Mouse (Mus musculus): ENCODE measurements around the gene Farsb.

The Farsb gene

DNA sequence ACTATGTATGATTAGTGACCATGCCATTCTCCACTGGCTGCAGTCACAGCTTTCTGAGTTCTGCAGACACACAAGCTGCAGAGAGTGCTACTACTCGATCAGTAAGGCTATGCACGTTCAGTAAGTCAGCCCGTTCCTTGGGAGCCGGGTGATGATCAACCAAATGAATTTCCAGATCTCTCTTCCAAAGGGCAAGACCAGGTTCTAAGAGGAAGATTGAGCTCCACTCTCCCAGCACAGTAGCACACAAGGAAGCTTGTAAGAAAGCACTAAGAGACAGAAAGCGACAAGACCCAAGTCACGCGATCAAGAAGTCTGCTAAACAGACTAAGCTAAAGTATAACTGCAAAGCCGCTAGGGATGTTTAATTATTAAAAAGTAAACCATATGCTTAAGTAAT lies 48.0 kb downstream of the Farsb start:
- TF ChIP-seq GATA4 (IDR thresholded peaks at IDR 0.05; ENCODE audit: insufficient replicate concordance, low read length), result no peak

DNA sequence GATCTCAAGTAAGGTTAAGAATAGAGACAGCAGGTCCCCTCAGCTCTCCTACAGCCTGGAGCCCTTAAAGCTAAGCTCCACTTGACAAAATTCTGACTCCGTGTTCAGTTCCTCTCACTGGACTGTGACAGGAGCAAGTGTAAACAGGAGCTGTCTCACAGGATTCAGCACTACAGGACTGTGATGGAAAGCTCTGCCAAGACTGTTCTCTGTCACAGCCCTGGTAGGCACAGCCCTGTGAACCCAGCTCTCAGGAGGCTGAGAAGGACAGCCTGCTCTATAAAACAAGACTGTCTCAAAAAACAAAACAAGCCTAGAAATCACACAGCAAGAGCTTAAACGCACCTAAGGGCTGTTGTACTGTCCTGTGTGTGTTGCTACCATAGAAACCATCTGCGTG lies 51.5 kb downstream of the Farsb start:
- TF ChIP-seq GATA4 (IDR thresholded peaks at IDR 0.05; ENCODE audit: insufficient replicate concordance, low read length), result no peak

DNA sequence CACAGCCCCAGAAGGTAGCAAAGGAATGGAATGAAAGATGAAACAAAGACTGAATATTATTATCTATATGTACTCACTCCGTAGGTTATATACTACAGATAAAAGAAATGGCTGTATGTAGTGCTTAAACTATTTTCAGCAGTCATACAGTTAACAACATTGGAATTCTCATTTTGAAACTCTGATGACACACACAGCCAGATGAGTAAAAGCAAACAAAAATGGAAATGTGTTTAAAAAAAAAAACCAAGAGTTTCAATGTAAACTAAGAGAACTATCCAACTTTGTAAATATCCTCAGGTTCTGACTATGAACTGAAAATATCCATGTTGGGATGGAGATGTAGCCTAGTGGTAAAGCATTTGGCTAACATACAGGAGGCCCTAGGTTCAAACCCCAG lies 52.3 kb downstream of the Farsb start:
- no peak for TF ChIP-seq GATA4 (IDR thresholded peaks at IDR 0.05; ENCODE audit: insufficient replicate concordance, low read length)

DNA sequence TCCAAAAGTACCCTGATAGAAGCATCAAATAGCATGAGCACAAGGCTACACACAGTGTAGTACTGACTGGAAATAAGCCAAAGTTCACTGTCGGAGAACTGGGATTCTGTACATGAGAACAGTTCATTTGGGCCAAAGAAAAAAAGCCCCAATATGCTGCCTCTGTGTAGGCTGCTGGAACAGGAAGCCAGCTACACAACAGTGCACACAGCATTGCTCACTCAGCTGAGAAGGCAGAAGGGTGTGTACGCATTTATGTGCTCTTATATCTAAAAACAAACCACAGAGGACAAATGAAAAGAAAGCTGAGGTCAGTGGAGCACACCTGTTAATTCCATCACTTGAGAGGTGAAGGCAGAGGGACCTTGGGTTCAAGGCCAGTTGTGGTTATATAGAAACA lies 52.7 kb downstream of the Farsb start:
- TF ChIP-seq GATA4 (IDR thresholded peaks at IDR 0.05; ENCODE audit: insufficient replicate concordance, low read length), result no peak

DNA sequence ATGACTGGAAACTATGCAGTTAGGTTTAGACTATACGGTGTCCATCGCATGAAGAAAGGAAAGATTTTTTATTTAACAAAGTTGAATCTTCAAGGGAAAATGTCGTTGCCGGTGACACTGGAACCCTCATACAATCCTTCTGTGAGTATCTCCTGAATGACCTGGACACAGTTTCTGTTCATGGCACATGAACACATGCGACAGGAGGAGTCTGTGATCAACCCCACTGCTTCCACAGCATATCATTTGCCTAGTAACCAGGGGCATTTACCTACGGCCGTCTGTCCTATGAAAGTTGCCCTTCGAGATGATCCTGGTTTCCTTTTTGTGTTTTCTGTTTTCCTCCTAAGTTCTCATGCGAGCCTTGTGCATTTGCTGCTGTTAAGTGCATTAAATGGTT lies 55.2 kb downstream of the Farsb start:
- no peak for TF ChIP-seq GATA4 (IDR thresholded peaks at IDR 0.05; ENCODE audit: insufficient replicate concordance, low read length)

DNA sequence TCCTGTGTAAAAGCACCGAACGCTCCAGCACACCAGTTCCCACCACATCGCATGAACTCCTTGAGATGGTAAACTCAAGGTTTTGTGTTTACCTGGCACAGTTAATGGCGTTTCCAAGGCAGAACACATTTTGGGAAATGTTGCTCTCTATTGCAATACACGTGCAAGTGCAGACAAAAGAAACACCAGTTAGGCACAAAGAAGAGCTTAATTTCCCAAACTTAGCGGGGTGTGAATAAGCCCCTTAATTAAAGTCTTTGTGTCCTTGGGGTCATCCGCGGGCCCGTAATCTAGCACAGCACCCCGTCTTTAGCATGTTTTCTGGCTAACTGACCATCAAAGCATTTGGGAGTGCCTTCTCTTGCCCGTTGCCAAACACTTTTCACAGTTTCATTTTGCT lies 59.8 kb downstream of the Farsb start:
- TF ChIP-seq GATA4 (IDR thresholded peaks at IDR 0.05; ENCODE audit: insufficient replicate concordance, low read length), result no peak

DNA sequence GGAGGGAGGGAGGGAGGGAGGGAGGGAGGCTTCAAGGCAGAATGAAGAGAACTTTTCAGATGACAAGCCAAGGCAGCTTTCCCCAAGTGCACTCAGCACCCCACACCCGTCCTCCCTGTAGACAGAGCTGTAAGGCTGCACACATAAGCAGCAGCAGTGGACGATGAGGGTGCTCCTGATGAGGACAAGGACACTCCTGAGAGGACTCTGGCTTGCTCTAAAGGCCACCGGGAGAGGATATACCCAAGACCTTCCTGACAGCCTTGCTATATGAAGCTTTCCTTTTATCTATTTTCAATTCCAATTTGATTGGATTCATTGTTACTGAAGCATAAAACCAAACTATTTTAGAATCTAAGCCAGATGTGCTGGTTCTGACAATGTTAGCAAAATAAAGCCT lies 61.9 kb downstream of the Farsb start:
- no peak for TF ChIP-seq GATA4 (IDR thresholded peaks at IDR 0.05; ENCODE audit: insufficient replicate concordance, low read length)

DNA sequence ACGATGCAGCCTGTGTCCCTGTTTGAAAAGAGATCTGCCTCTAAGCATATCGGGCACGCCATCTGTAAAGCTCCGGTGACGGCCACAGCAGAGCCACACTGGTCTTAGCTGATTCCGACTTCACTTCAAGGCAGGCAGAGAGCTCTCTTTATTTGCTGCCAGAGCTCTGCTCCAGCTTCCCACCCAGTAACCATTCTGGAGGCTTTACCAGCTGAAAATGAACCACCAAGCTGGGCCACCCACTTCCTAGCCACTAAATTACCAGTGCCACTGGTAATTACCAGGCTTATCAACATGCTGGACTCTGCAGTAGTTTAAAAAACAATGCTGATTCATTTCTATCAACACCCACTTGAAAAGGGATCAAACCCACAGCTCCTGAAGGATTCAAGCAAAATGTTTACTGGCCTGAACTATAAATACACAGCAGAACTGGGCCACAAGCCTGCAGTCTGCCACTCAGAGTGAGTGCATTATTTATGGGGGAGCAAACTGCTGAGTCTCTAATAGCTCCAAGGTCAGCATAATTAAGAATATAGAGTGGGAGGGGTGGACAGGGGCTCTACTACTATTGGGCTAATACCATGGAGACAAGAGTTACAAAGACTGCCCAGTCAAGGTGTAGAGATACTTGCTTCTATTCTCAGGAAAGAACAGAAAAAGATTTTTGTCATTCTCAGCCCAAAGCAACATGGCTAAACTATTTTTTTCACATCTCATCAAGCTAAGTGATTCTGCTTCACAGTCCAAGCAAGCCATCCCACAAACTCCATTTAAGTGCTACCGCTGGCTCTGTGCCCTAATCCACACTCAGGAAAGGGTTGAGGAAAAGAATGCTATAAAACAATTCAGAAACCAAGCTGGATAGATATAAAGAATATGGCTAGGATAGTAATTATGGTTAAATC lies 62.6 kb downstream of the Farsb start:
- TF ChIP-seq GATA4 (IDR thresholded peaks at IDR 0.05; ENCODE audit: insufficient replicate concordance, low read length), result no peak

DNA sequence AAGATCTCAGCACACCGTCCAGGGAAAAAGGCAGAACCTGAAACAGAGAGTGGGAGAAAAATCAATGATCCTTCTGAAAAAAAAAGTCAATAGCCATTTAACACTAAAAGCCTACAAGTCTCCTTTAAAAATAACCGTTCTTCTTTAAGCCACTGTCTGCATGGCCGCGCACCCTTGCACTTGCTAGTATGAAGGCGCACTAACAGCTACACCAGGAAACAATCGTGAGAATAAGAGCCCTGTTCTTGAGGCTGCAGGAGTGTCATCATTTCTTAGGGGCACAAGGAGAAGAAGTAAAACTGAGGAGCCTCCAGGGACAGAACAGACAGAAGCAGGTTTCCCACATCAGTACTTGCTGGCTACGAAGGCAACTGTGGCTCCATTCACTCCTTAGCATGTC lies 63.4 kb downstream of the Farsb start:
- TF ChIP-seq GATA4 (IDR thresholded peaks at IDR 0.05; ENCODE audit: insufficient replicate concordance, low read length), result no peak

DNA sequence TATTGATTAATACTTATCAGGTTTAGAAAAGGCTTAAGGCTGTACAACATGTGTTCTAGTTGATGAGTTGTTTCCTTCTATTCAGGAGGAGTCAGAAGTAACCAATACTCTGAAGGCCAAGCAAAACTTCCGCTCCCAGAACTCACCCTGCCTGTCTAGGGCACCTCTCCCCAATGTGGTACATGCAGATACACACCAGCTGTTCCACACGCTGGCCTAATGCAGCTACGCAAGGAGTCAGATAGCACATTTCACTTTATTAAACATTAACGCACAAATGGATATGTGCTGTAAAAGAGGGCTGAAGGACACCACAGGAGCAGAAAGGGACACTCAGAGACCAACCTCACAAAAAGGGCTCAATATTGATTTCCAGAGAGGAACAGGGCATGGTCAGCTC lies 63.8 kb downstream of the Farsb start:
- no peak for TF ChIP-seq GATA4 (IDR thresholded peaks at IDR 0.05; ENCODE audit: insufficient replicate concordance, low read length)

DNA sequence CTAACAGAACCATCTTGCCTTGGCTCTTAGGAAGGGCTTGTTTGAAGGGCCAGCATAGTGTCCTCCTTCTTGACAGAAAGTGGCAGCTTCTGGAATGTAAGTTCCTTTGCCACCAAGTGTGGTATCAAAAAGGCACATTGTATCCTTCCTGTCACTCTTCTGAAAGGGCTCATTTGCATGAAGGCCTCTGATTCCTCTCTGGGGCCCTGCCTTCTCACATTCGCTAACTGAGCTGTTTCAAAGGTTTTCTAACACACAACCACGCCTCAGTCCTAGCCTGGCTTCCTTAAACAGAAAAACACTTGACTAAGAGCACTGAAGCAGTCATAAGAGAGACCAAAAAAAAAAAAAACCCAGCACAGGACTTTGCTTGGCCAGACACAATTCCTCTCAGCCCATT lies 66.1 kb downstream of the Farsb start:
- no peak for TF ChIP-seq GATA4 (IDR thresholded peaks at IDR 0.05; ENCODE audit: insufficient replicate concordance, low read length)

DNA sequence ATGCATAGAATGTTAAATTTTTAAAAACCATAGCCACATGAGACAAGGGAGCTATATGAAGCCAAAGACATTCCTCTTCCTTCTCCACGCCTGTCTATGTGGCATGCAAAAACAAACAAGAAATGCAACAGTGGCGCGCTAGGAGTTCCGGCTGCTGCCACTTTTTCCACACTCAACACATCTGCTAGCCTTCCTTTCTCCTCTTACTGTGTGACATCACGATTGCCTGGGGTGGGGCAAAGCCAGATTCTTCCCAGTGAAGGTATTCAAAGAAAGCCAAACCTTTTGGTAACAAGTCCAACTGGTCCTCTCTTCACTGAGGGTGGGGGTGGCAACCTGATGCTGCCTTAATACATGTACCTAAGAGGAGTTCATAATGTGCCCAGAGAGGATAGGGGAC lies 66.9 kb downstream of the Farsb start:
- TF ChIP-seq GATA4 (IDR thresholded peaks at IDR 0.05; ENCODE audit: insufficient replicate concordance, low read length), result no peak

DNA sequence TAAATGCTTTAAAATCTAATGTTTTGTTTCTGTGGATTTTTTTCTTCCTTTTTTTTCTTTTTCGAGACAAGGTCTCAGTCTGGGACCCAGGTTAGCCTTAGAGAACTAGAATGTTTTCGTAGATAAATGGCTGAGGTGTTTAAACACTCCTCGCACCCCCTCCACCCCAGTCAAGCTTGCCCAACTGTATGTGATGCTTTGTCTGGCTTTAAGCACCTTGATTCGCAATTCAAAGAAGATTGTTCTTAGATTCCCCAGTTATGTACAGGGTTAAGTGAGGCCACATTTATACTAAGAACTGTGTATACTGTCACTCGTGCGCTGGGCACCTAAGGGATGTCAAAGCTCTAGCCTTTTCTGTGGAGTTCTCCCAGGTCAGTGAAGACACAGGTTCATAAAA lies 68.4 kb downstream of the Farsb start:
- TF ChIP-seq GATA4 (IDR thresholded peaks at IDR 0.05; ENCODE audit: insufficient replicate concordance, low read length), result no peak

DNA sequence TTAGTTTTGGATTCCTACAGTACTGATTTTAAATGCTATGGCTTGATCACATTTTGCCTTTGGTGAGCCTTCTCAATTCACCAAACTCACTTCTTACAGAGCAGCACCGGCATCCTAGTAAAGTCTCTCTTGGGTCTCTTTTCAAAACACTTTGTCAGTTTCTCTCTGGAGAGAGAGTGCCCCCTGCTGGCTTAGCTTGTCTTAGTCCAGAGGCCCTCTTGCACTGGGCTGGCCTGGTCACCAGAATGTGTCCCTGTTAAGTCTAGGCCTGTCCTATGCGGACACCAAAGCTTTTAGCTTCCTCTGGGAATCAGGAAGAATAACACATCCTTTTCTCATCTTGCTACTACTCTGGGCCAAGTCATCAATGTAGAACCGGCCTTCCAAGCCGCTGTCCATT lies 69.1 kb downstream of the Farsb start:
- TF ChIP-seq GATA4 (IDR thresholded peaks at IDR 0.05; ENCODE audit: insufficient replicate concordance, low read length), result no peak

DNA sequence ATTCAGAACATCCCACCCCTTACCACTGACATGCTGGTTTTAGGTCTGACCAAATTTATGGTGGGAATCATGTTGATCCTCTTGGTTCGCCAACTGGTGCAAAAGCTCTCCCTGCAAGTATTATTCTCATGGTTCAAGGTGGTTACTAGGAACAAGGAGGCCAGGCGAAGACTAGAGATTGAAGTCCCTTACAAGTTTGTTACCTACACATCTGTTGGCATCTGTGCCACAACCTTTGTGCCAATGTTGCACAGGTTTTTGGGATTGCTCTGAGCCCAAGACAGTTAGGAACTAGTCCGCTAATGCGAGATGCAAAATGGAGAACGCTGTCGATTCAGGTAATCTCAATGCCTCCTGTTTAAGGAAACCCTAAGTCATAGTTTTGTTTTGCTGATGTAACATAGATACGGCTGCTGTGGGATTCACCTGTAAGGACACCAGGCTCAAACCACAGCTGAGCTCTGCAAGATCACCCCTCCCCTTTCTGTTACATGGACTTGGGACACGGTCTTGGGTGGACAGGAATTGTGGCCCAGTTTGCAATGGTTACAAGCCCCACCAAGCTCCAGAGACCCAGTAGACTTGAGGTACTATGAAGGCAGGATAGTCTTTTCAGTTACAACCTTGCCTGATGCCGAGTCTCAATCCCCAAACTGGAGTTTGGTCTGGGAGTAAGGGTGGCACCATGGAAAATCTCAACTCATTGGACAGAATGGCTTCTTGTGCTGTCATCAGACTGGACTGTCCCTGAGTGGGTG lies 71.4 kb downstream of the Farsb start:
- TF ChIP-seq GATA4 (IDR thresholded peaks at IDR 0.05; ENCODE audit: insufficient replicate concordance, low read length), result no peak

DNA sequence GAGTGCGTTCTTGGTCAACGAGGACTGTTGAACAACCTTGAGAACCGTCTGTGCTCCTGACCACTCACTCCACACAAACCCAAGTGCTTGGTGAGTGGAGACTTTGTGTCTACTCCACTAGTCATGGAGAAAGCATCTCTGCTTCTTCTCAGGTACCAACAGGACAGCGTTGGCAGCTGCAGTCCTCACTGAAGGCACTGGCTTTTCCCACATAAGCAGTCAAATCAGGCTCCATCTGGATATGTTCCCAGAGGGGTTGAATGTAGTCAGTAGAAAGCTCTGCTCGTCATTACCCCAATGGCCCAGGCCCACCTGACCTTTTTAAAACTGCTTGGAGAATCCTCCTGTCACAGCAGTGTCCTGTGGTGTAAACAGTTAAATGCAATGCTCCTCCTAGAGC lies 74.3 kb downstream of the Farsb start:
- no peak for TF ChIP-seq GATA4 (IDR thresholded peaks at IDR 0.05; ENCODE audit: insufficient replicate concordance, low read length)

All from liver, adult (tissue).